22 mouse cellular contexts compared by ENCODE assay signal in the genomic region with DNA sequence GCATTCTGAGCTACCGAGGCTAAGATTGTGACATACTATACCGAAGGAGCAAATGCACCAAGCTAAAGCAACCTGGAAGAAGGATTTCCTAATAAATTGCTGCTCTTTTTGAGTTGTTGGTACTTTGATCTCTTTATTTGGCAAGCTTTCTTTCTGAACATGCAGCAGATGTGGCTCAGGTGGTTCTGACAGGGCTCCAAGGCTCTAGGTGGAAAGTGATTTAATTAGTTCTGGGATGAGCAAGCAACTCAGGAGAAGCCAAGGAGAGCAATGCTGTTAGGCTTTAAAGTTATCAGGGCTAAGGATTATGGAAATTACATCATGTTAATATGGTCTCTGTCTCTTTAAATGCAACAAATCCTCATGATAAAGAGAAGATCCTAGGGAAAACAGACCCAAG.
DNase-seq lines count a peak whose midpoint lies in the region; TF ChIP-seq lines count a peak whose summit lies in the region.
"Had no signal": no experiment of that assay in that cellular context is flagged by ENCODE, and none has a peak within 500 bp of the region (broad histone marks: within the 10 kb centered on the region; RNA-seq: fewer than 3 reads in every experiment).

No protein-coding gene starts in this region.

- peak; percentile 24 to 29 for DNase-seq in cerebellum, postnatal 14 days
- DNase-seq in cerebellum, postnatal 25 days = no peak
- DNase-seq in left cerebral cortex, postnatal 4 days = peak; percentile 1
- no peak for DNase-seq in left cerebral cortex, adult 11 months (ENCODE audit: low spot score)
- DNase-seq in brain, adult 2 months (ENCODE audit: low read depth, low spot score) = peak; percentile 17
- no peak for DNase-seq in heart, adult 2 months
- DNase-seq: adrenal gland, postnatal 10 days; adrenal gland, postnatal 36 days; B cell, adult 2 months; cerebellum, adult 18-20 months; cerebellum, adult 9-10 months; gastrocnemius, postnatal 10 days; gastrocnemius, postnatal 36 days; heart, postnatal 10 days; heart, postnatal 36 days; kidney, adult 18-20 months had no signal

- no peaks in the 10 kb centered on the region for H3K4me1 ChIP-seq in heart, adult 2 months (ENCODE audit: control insufficient read depth, insufficient read depth, low read length)
- H3K4me1 ChIP-seq: forebrain, embryonic 10.5 days; forebrain, embryonic 13.5 days; heart, embryonic 12.5 days; heart, embryonic 15.5 days had no signal

- intact Hi-C loops in left cerebral cortex, postnatal 4 days (cut with DNase I) = no loop called here
- intact Hi-C loops in heart, adult 2 months (cut with DNase I) = no loop called here

- H3K27me3 ChIP-seq in heart, adult 2 months (ENCODE audit: control insufficient read depth, insufficient read depth, low read length) = no peaks in the 10 kb centered on the region
- H3K27me3 ChIP-seq: CH12.LX; forebrain, embryonic 13.5 days; heart, embryonic 12.5 days; heart, embryonic 15.5 days had no signal

- H3K79me2 ChIP-seq in heart, adult 2 months (replicated peaks; ENCODE audit: control insufficient read depth, insufficient read depth, low read length) = no peaks in the 10 kb centered on the region

- no peak overlapping the region for H3K27ac ChIP-seq in heart, adult 2 months
- H3K27ac ChIP-seq: forebrain, embryonic 10.5 days; forebrain, embryonic 13.5 days; heart, embryonic 15.5 days had no signal

- no peak for TF ChIP-seq CTCF in heart, adult 2 months (IDR thresholded peaks at IDR 0.05)

- H3K9ac ChIP-seq in heart, adult 2 months (ENCODE audit: low read depth, low read length) = no peak overlapping the region
- H3K9ac ChIP-seq: forebrain, embryonic 13.5 days; heart, embryonic 12.5 days; heart, embryonic 15.5 days had no signal

- H3K4me3 ChIP-seq in heart, adult 2 months = no peak overlapping the region
- H3K4me3 ChIP-seq: forebrain, embryonic 10.5 days; forebrain, embryonic 13.5 days; heart, embryonic 12.5 days; heart, embryonic 15.5 days had no signal

- TF ChIP-seq EP300 in heart, adult 2 months (IDR thresholded peaks at IDR 0.05; ENCODE audit: insufficient read depth, low read depth, low read length) = no peak

- no peak for TF ChIP-seq POLR2A in heart, adult 2 months (IDR thresholded peaks at IDR 0.05; ENCODE audit: insufficient read depth, low read depth, low read length)

- H3K36me3 ChIP-seq in heart, adult 2 months (ENCODE audit: control insufficient read depth, insufficient read depth, low read length) = no peaks in the 10 kb centered on the region
- H3K36me3 ChIP-seq: forebrain, embryonic 10.5 days; G1E; heart, embryonic 12.5 days; heart, embryonic 15.5 days had no signal

- 71% methylated on average over 2 of the region's 2 CpGs for WGBS in heart, adult 2 months

Comparison
In these comparisons a context has a peak if more than half of its experiments do, and no peak if none do; other contexts are left out.
1. DNase-seq: peak in cerebellum, postnatal 14 days (2 of 2), left cerebral cortex, postnatal 4 days (single experiment) and brain, adult 2 months (single experiment); none in cerebellum, postnatal 25 days (0 of 2), left cerebral cortex, adult 11 months (single experiment) and heart, adult 2 months (0 of 2).